Mouse (Mus musculus) naive thymus-derived CD4-positive, alpha-beta T cell, adult 5 months (primary cell): Measurements from ENCODE around the gene Wbp4. TPM values are rescaled to one million over a fixed set of nuclear protein-coding genes. Genes with fewer than 3 reads are reported as not detected.

ENCODE experiments used
- polyA plus RNA-seq: library from polyadenylated mRNA; unstranded; fragments of 100-300 nt; shearing (Covaris generic); gene quantifications from one replicate; pipeline ENCODE4 v1.2.1, GENCODE M21; 2017

Gene Wbp4
- polyA plus RNA-seq: 43.5 TPM

GRCm38 (mm10) chr14:79481339-79482151 is at the start of gene Wbp4:
Gene Wbp4, minus strand, starts transcription at chr14:79481520.

GRCm38 (mm10) chr14:79480624-79481338 is 539 bp downstream of the Wbp4 start, which contains the start of gene Elf1:
Gene Elf1, plus strand, starts transcription at chr14:79481194.

GRCm38 (mm10) chr14:79451681-79452590 is 29.4 kb downstream of the Wbp4 start, which contains the start of gene Kbtbd6:
Gene Kbtbd6, plus strand, starts transcription at chr14:79451835.

GRCm38 (mm10) chr14:79425979-79426729 is 55.2 kb downstream of the Wbp4 start, which contains the start of gene Kbtbd7:
Gene Kbtbd7, plus strand, starts transcription at chr14:79426511.

Other genes with a start within 250 kb of the Wbp4 start
- gene Zfp957, start 234.2 kb downstream of the Wbp4 start, polyA plus RNA-seq: not detected
- gene Rgcc, start 179.9 kb downstream of the Wbp4 start, polyA plus RNA-seq: 349 TPM
- gene Naa16, start 90.7 kb downstream of the Wbp4 start, polyA plus RNA-seq: 50.3 TPM
- gene Mtrf1, start 83.7 kb downstream of the Wbp4 start, polyA plus RNA-seq: 2.7 TPM
- 2.6 TPM for gene Kbtbd7, start 55.0 kb downstream of the Wbp4 start, polyA plus RNA-seq
- 0.20 TPM for gene Kbtbd6, start 29.7 kb downstream of the Wbp4 start, polyA plus RNA-seq
- 494 TPM for gene Elf1, start 326 bp downstream of the Wbp4 start, polyA plus RNA-seq
- gene Sugt1, start 106.2 kb upstream of the Wbp4 start, polyA plus RNA-seq: 136 TPM
- gene Cnmd, start 180.7 kb upstream of the Wbp4 start, polyA plus RNA-seq: not detected